Mouse (Mus musculus): ENCODE data around the gene 4930444G20Rik.
"Not testable (repeated sequence)": the region's sequence is repeated elsewhere in the genome, so short reads cannot be mapped to it uniquely, and the experiment has no call there.

4930444G20Rik gene

DNA sequence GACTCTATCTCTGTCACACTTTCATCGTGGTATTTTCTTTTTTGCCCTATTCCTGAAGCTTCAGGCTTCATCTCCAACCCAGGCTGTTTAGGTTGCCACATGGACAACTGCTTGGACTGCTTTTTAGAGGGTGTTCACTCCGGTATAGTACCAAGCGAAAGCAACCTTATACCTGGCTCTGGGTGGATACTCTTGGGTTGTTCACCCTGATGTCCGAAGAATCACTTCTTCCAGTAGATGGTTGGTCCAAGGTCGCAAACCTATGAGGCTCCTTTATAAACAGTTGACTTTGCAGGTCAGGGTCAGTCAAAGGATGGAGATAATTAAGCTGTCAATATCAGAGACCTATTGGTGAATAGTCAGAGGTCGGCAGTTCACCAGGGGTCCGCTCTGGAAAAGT, at the start of gene 4930444G20Rik:
Gene 4930444G20Rik (minus strand): TSS at position 101 of the 400 bp plus-strand sequence.
- not testable (repeated sequence) for DNase-seq (ENCODE audit: low spot score in 2 of 2)

DNA sequence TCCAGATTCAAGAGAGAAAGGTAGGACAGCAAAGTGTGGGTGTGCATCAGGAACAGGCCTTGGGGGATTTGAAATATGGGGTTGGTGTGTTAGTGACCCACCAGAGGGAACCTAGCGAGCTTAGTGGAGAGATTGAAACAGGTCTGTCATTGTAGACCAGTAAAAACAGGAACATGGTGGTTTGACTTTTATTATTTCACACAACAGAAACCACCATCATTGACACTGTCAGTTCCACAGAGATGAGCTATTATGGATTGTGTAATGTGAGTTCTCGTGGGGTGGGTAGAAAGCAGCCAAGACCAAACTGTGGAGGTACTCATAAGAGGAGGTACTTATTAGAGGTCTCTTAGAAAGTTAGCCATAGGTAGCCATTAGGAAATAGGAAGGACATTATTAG, 6.7 kb upstream of the 4930444G20Rik start:
- DNase-seq (ENCODE audit: low spot score in 2 of 2): no peak

DNA sequence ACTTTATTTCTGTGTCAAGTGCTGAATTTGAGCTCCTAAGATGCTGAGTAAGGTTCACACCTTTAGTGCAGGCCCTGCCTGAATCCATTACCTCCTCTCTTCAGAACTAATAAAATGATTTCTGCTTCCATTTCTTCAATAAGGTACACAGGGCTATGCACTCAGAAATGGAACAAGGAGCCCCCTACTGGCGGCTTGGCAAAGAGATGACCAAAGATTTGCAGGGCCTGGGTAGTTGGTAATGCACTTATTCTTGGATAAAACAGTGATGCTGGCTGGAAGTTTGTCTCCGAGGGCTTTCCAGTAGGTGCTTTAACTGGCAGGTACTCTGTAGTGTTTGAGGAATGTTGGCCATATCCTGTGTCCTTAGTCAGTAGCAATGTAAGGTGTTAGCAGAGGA, 4.9 kb upstream of the 4930444G20Rik start:
- DNase-seq (ENCODE audit: low spot score in 2 of 2): no peak

DNA sequence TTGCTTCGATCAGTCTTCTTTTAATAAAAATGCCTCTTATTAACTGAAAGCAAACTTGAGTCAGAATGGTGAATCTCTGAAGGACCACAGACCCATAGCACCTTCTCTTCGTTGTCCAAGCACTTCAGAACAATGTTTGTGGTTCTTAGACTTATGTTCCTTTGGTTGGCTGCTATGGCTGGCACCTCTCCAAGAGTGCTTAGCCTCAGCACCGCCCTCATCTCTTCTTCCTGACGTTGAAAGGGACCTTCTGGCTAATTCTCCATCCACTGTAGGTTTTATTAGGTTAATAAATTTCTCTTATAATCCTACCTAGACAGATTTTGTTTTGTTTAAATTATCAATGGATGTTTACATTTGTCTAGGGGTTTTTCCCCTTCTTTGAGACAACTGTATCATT, 2.7 kb upstream of the 4930444G20Rik start:
- no peak for DNase-seq (ENCODE audit: low spot score in 2 of 2)

DNA sequence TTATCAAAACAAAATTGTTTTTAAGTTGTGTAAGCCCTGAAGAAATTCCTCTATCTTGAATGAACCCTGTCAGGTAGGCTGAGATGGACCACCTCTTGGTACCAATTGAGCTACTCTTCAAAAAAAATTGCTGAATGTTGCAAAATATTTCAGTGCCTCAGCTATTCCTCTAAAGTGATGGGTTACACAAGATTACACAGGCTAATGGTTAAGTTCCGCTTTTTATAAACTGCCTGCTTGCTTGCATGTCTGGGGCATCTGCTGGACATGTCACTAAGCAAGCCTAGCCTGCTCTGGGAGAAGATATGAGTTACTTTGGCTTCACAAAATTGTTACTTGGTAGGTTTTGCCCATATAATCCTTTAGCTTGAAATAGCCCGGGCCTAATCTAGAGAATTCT, 2.3 kb upstream of the 4930444G20Rik start:
- DNase-seq (ENCODE audit: low spot score in 2 of 2): no peak

DNA sequence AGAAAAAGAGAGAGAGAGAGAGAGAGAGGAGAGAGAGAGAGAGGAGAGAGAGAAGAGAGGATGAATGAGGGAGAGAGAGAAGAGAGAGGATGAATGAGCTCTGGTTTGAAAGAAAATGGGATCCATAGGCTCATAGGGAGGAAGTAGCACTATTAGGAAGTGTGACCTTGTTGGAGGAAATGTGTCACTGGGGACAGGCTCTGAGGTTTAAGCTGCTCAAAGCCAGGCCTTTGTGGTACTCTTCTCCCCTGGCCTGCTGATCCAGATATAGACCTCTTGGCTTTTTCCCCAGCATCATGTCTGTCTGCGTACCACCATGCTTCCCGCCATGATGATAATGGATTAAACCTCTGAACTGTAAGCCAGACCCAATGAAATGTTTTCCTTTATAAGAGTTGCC, 8.5 kb downstream of the 4930444G20Rik start:
- no peak for DNase-seq (ENCODE audit: low spot score in 2 of 2)

DNA sequence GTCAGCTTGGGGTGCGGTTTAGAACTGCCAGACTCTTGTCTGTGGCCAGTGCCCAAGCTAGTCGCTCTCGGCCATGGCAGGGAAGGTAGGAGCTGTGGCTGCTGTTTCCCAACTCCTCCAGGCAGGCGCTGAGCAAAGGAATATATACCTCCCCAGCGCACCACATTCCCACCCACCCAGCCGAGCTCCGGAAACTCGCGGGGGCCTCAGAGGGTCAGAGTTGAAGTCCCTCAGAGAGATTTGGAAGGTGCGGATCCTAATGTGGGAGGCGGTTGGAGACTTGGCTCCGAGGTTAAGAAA, 8.9 kb downstream of the 4930444G20Rik start:
- DNase-seq (ENCODE audit: low spot score in 2 of 2): no peak

DNA sequence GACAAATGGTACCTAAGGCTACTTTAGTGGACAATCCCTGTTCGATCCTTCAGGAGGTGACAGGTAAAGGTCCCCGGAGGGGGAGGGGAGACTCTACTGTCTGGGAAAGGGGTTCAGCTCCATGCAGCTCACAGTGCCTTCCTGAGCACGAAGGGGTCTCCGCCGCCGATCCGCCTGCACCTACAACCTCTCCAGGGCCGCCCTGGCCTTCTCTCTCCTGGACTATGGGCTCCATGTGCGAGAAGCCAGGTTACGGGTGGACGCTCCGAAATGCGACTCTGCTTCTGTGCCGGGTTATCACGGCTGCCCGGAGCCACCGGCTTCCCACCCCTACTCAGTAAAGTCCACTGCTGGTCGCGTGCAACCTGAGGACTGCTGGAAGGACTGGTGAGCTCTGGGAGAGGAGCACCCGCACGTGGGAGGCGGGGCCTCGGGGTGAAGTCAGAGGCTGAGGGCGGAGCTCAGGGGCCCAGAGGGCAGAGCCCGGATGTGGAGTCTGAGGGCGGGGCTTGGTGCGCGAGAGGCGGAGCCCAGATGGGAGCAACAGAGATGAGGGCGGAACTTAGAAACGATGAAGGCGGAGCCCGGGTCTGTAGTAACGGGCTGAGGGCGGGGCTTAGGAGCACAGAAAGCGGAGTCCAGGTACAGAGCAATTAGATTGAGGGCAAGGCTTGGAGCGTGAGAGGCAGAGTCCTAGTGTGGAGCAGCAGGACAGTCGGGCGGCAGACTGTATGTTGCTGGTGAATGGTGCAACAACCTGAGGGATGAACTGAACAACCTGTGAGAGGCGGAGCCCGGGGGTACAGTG, 9.5 kb downstream of the 4930444G20Rik start:
- DNase-seq (ENCODE audit: low spot score in 2 of 2): peak; percentile 94

DNA sequence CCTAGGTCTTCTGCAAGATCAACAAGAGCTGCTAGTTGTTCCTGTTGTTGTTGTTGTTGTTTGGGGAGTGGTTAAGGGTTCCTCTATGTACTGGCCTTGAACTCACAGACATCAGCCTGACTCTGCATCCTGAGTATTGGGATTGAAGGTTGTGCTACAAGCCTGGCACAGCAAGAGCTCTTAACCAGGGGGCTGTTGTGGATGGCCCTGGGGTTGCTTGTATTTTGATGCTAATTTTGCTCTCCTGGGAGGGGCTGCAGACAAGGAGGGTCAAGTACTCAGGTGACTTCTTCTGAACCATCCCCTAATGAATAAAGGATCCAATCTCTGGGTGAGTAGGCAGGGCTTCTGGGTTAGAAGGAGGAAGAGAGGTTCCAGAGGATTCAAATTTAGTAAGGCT, 12.6 kb downstream of the 4930444G20Rik start:
- DNase-seq (ENCODE audit: low spot score in 2 of 2): no peak

DNA sequence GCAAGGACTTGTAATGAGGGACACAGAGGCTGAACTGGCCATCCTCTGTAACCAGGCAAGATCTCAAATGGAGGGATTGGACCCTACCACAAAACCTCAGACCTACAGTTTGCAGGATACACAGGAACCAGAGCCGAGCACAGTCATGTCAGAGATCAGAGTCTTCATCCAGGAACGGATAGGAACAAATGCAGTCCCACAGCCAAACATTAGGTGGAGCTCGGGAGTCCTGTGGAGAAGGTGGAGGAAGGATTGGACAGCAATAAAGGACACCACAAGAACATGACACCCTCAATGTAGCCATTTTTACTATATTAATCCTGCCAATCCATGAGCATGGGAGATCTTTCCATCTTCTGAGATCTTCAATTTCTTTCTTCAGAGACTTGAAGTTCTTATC, 31.6 kb downstream of the 4930444G20Rik start:
- peak in 1 of 2 experiments; percentile 28 for DNase-seq (ENCODE audit: low spot score in 2 of 2)

DNA sequence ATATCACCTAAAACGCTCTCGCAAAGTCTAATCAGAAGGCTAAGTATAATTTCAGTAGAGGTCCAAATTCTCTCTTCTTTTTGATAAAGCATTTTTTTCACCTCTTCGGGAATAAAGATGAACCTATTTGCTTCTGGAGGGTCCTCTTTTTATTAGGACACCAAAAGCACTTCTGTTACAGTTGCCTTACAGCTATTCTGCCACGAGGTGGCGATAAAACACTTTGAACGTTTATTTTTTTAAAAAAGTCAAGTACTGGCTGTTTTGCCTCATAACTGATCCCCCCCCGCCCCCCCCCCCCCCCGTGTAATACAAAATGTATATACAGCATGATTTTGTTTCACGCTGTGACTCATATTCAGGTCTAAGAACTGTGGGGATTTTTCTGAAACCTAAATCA, 33.6 kb downstream of the 4930444G20Rik start:
- DNase-seq (ENCODE audit: low spot score in 2 of 2): peak in 1 of 2 experiments; percentile 36

DNA sequence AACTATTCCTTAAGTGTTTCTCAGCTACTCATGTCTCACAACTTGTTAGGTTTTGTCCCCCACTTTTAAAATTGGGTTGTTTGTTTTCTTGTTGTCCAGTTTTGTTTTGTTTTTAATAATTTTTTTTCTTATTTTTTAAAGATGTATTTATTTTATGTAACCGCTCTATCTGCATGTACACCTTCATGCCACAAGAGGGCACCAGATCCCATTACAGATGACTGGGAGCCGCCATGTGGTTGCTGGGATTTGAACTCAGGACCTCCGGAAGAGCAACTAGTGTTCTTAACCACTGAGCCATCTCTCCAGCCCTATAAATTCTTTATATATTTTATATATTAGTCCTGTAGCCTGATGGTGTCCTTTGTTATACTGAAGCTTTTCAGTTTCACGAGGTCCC, 49.3 kb downstream of the 4930444G20Rik start:
- DNase-seq (ENCODE audit: low spot score in 2 of 2): no peak

DNA sequence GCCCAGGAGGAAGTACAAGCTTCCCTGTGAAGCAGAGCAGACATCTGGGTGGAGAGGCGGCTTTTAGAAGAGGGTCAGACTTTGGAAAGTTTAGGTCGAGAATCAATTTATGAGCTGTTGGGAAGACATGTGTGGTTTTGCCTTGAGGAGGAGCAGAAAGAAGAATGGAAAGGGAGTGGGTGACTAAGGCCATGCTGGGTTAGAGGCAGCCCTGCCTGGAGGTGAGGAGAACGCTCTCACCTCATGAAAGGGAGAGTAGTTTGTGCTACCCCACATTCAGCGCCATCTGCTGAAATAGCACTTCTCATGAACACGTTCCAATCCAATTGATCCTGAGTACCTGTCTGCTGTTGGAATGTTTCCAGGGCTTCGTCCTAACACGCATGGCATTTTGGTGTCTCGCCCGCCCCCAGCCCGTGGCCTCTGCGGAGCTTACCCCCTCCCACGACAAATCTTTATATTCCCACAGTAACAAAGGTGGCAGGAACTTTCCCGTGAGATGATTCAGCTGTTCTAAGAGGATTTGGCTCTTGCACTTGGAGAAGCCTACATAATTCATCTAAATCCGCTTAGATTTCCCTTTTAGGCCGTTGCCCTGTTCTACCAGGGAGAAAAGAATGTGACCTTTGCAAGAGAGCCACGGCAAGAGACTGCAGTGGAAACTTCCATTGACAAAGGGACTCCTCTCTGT, 50.3 kb downstream of the 4930444G20Rik start:
- DNase-seq (ENCODE audit: low spot score in 2 of 2): no peak
